Mouse (Mus musculus): Measurements from ENCODE around the gene Calcoco1.

Gene Calcoco1

GRCm38 (mm10) chr15:102721980-102722475 is at the start of gene Calcoco1:
Gene Calcoco1, minus strand, starts transcription at chr15:102722178.
- peak; percentile 88 to 93 for DNase-seq (ENCODE audit: low spot score in 2 of 2)

GRCm38 (mm10) chr15:102770866-102771265 is 48.9 kb upstream of the Calcoco1 start:
- no peak for DNase-seq (ENCODE audit: low spot score in 2 of 2)

- no peak for DNase-seq (ENCODE audit: low spot score in 2 of 2)
Observed at GRCm38 (mm10) chr15:102765207-102765606, 43.2 kb upstream of the Calcoco1 start.

DNA sequence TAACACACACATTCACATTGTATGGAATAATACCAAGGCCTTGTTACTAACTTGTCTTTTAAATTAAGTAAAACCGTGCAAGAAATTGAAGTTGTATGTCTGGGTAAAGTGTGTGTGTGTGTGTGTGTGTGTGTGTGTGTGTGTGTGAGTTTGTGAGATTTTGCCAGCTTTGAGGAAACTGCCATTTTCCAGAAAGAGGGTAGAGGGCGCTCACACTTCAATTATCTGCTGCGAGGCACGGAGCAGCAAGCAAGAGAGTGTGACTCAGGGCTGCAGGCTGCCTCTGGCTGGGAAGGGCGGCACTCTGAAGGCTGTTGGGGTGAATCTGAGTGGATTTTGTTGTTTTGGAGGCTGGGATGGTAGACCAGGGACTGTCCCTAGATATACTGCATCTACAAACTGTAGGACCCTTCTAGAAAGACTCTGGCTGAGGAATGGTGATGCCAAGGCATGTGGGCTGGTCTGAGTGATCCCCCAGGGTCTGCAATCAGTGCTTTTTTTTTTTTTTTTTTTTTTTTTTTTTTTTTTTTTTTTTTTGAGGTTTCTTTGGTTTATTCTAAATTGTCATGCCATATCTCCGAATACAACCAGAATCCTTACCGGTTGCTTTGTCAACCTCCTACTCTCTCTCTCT is 39.9 kb upstream of the Calcoco1 start:
- DNase-seq (ENCODE audit: low spot score in 2 of 2) = no peak

DNA sequence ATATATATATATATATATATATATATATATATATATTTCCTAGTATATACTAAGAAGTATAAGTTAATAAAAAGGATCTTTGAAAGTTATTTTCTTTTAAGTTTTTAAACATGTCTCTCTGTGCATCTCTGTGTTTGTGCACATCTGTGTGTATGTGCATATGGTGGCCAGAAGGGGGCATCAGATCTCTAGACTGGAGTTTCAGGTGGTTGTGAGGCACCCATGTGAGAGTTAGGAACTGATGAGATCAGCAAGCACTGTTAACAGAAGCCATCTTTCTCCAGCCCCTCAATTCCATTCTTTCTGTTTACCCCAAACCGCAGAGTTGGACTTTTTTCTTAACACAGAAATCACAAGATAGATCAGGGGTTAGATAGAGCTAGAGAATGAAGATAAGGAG is 35.7 kb upstream of the Calcoco1 start:
- DNase-seq (ENCODE audit: low spot score in 2 of 2) = no peak

GRCm38 (mm10) chr15:102755053-102755452 is 33.1 kb upstream of the Calcoco1 start:
- DNase-seq (ENCODE audit: low spot score in 2 of 2) = no peak

DNA sequence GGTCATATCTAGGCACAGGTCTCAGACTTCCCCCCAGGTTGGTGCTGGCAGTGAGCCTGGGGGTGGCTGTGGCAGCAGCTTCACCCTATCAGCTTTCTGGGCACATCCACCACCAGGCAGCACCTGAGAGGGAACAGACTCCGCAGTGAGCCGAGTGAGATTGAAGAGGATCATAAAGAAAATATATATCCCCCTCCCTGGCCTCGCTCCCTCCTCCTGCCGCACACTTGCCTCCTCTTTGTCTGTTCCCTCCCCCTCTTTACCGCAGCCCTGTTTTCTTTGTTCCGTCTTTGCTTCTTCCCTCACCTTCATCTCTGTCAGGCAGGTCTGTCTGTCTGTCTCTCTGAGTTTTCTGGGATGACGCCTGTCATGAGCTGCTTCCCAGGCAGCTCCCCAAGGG is 32.4 kb upstream of the Calcoco1 start:
- DNase-seq (ENCODE audit: low spot score in 2 of 2) = no peak

DNA sequence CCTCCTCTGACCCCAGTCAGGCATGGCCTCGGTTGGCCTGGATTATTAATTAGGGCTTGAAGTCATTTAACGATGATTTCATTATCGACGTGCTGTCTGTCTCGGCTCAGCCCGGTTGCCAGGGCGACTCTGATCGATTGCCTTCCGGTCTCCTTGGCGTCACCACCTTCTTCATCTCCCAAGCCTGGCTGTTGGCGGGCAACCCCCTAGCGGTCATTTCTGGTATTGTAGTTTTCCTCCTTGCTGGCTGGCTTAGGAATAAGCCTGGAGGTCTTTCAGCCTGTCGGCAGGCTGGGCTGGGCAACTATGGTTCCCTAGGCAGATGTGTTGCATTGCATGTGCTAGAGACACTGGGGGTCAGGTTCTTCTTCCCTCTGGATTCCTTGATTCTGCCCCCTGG is 31.2 kb upstream of the Calcoco1 start:
- peak in 1 of 2 experiments; percentile 60 for DNase-seq (ENCODE audit: low spot score in 2 of 2)

- no peak for DNase-seq (ENCODE audit: low spot score in 2 of 2)
Observed at GRCm38 (mm10) chr15:102752164-102752563, 30.2 kb upstream of the Calcoco1 start.

DNA sequence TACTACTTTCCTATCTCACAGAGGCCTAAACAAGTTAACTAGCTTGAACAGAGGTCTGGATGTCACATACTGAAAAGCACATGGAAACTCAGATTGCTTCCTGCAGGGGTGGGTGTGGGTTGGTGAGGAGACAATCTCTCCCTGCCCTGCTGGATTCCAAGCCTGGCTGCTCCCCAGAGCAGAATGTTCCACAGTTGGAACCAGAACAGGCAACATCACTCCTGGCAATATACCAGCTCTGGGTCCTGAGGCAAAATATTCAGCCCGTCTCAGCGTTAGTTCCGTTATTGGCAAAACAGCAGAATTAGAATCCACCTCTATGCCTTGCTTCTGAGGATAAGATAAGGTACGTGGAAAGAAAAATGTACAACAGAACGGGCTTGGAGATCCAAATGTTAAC is 28.3 kb upstream of the Calcoco1 start:
- DNase-seq (ENCODE audit: low spot score in 2 of 2) = no peak

DNA sequence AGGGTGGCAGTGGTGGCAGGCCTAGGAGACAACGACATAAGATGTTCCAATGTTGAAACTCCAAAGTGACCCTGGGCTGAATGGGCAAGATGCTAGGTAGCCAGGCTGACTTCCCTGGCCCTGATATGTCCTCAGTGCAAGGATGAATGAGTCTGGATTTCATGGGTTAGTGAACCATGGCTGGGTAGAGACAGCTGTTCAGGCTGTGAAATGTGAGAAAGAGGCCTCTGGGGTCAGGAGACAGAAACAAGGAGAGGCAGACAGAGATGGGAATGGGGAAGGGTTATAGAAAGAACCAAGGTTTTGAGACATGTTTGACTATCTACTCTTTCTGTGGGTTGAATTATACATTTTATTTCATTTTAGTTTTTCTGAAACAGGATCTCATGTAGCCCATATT is 27.1 kb upstream of the Calcoco1 start:
- DNase-seq (ENCODE audit: low spot score in 2 of 2) = no peak

- DNase-seq (ENCODE audit: low spot score in 2 of 2) = no peak
Observed at GRCm38 (mm10) chr15:102747853-102748252, 25.9 kb upstream of the Calcoco1 start.

DNA sequence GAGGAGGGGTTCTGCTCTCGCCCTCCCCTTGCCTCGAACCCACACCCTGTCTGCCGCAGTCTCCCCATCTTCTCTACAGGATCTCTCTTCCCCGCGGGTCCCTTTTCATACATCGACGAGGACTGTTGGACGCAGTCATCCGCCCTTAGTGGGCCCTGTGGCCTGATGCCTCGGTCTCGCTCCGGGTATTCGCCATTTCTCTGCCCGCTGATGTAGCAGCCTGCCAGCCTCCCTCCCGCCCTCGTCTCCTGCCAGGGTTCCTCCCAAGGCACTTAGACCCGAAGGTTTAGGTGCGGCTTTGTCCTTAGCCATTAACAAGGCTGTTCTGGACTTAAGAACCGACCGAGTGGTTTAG is 25.3 kb upstream of the Calcoco1 start:
- DNase-seq (ENCODE audit: low spot score in 2 of 2) = no peak

- DNase-seq (ENCODE audit: low spot score in 2 of 2) = no peak
Observed at GRCm38 (mm10) chr15:102746488-102747285, 24.7 kb upstream of the Calcoco1 start.

GRCm38 (mm10) chr15:102746126-102746487 is 24.1 kb upstream of the Calcoco1 start:
- DNase-seq (ENCODE audit: low spot score in 2 of 2) = no peak

DNA sequence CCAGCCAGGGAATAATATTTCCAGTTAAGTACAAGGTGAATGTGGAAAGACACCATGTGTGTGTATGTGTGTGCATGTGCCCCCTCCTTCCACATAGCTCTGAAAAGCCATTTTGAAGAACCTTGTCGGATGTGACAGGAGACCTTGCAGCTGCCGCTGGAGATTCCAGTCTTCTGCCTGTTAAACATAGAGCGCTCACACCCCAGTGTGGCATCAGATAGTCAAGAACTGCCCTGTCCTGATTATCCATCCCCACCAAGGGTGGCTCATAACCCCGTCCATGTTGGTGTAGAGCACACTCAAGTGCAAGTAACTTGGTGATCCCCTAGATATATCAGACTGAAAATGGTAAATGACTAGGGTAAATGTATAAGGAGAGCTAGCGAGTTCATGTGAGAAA is 23.4 kb upstream of the Calcoco1 start:
- no peak for DNase-seq (ENCODE audit: low spot score in 2 of 2)

- DNase-seq (ENCODE audit: low spot score in 2 of 2) = no peak
Observed at GRCm38 (mm10) chr15:102744831-102745230, 22.9 kb upstream of the Calcoco1 start.

- no peak for DNase-seq (ENCODE audit: low spot score in 2 of 2)
Observed at GRCm38 (mm10) chr15:102744416-102744815, 22.4 kb upstream of the Calcoco1 start.

- no peak for DNase-seq (ENCODE audit: low spot score in 2 of 2)
Observed at GRCm38 (mm10) chr15:102743996-102744395, 22.0 kb upstream of the Calcoco1 start.

DNA sequence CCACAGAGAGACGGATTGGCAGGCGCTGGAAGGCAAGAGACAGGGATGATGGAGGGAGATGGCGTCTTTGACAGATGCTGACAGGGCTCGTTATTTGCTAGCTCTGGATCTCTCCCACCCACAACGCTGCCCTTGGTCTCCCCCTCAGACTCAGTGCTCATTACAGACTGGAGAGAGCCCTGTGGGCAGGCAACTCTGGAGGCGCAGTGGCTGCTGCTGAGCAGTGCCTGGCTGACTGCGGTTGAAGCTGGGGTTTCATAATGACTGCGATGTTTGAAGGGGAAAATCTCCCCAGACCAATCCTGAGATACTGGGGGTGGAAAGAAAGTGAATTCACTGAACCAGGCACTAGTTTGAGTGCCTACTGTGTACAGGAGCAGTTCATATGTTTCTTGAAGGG is 21.2 kb upstream of the Calcoco1 start:
- no peak for DNase-seq (ENCODE audit: low spot score in 2 of 2)

- DNase-seq (ENCODE audit: low spot score in 2 of 2) = peak; percentile 76 to 92
Observed at GRCm38 (mm10) chr15:102742589-102742988, 20.6 kb upstream of the Calcoco1 start.

GRCm38 (mm10) chr15:102739520-102740297 is 17.7 kb upstream of the Calcoco1 start:
- DNase-seq (ENCODE audit: low spot score in 2 of 2) = peak in 1 of 2 experiments; percentile 41

DNA sequence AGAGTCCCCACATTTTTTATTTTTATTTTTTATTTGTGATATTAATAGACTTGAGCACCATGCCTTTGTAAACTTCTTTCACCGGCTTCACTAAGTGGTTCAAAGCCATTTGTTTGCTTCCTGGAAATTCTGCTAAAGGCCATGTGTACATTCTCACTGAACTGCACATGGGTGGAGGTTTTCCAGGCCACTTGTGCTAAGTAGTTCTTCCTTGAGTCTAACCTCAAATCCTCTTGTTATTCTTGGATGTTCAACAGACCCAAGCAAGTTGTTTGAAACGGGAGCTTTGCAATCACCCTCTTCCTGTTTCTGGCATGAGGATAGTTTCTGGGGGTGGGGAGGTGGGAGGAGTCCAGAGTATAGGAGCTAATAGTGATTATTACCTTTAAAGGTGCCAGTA is 16.5 kb upstream of the Calcoco1 start:
- no peak for DNase-seq (ENCODE audit: low spot score in 2 of 2)

Data from thymus, postnatal 10 days (tissue).